In the genomic region with DNA sequence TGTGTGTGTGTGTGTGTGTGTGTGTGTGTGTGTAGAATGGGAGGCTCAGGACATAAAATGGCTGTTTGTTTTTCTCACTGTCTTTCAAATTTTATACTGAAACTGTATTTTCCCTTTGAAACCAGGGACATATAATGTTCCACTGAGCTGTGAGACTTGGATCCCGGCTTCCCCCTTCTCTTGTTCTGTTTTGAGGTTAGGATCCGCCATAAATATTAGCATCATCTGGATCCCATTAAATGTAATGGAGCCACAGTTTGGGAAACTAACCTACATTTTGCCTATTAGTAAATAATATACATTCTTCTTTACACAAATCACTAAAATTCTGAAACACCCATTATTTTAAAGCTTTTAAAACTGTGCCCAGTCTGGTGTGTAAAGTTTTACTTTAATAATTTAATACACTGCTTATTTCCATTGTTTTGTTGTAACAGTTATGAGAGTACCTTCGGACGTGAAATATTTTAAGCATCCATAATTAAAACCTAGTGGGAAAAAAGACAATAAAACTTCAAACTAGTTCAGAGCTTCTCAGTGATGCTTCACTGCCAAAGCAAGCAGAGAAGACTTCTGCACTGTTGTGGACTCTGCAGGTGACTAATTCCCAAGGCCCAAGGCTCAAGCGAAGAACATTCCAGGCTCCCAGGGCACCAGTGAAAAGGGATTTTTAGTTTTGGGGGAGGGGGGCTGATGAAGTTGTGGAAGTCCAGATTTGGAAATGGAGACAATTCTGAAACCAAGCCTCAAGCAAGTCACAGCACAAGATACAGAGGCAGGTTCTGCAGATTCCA, we compare ENCODE assay signal across 28 mouse cellular contexts.
DNase-seq lines count a peak whose midpoint lies in the region; ATAC-seq and TF ChIP-seq lines count a peak whose summit lies in the region.
"Had no signal": no experiment of that assay in that cellular context is flagged by ENCODE, and none has a peak within 500 bp of the region (broad histone marks: within the 10 kb centered on the region; RNA-seq: fewer than 3 reads in every experiment).

No protein-coding gene starts in this region.

- no peaks in the 10 kb centered on the region for H3K36me3 ChIP-seq in kidney, postnatal 0 days (ENCODE audit: insufficient read depth, low read length)
- H3K36me3 ChIP-seq in kidney, adult 2 months (ENCODE audit: control insufficient read depth, insufficient read depth, low read length), result no peaks in the 10 kb centered on the region
- no peaks in the 10 kb centered on the region for H3K36me3 ChIP-seq in embryonic facial prominence, embryonic 14.5 days (ENCODE audit: control insufficient read depth, insufficient read depth, low read length)
- H3K36me3 ChIP-seq in limb, embryonic 11.5 days (ENCODE audit: control insufficient read depth, insufficient read depth, low read length), result no peaks in the 10 kb centered on the region
- H3K36me3 ChIP-seq: forebrain, embryonic 12.5 days; G1E; heart, embryonic 15.5 days; hindbrain, embryonic 15.5 days; intestine, embryonic 15.5 days; kidney, embryonic 15.5 days; liver, embryonic 13.5 days; midbrain, embryonic 15.5 days; neural tube, embryonic 13.5 days had no signal

- H3K27ac ChIP-seq in kidney, postnatal 0 days, result no peak overlapping the region
- H3K27ac ChIP-seq in kidney, adult 2 months (ENCODE audit: insufficient read depth, low read depth, low read length), result no peak overlapping the region
- peak overlapping the region; percentile 44 for H3K27ac ChIP-seq in embryonic facial prominence, embryonic 14.5 days (replicated peaks; ENCODE audit: low read depth, low read length)
- no peak overlapping the region; the same call in 1 of the 2 replicates for H3K27ac ChIP-seq in limb, embryonic 11.5 days (replicated peaks; ENCODE audit: low read depth, low read length)
- H3K27ac ChIP-seq: forebrain, embryonic 12.5 days; gastrocnemius, adult 2 months; heart, embryonic 15.5 days; hindbrain, embryonic 15.5 days; intestine, embryonic 15.5 days; kidney, embryonic 15.5 days; liver, embryonic 13.5 days; midbrain, embryonic 15.5 days; neural tube, embryonic 13.5 days had no signal

- no peak for TF ChIP-seq CTCF in kidney, postnatal 0 days (IDR thresholded peaks at IDR 0.05; ENCODE audit: low read depth)
- no peak for TF ChIP-seq CTCF in kidney, adult 2 months (conservative IDR thresholded peaks at IDR 0.05; ENCODE audit: insufficient read depth, insufficient read length, low read depth, low read length)

- no peak for TF ChIP-seq POLR2A in kidney, adult 2 months (IDR thresholded peaks at IDR 0.05; ENCODE audit: low read depth, low read length)

- H3K4me2 ChIP-seq in kidney, postnatal 0 days (ENCODE audit: low read length), result no peak overlapping the region
- H3K4me2 ChIP-seq in embryonic facial prominence, embryonic 14.5 days (ENCODE audit: low read depth, low read length), result no peak overlapping the region
- H3K4me2 ChIP-seq in limb, embryonic 11.5 days (ENCODE audit: low read depth, severe bottlenecking), result no peak overlapping the region
- H3K4me2 ChIP-seq: forebrain, embryonic 12.5 days; heart, embryonic 15.5 days; hindbrain, embryonic 15.5 days; intestine, embryonic 15.5 days; kidney, embryonic 15.5 days; liver, embryonic 13.5 days; lung, embryonic 14.5 days; midbrain, embryonic 15.5 days; neural tube, embryonic 13.5 days had no signal

- no peaks in the 10 kb centered on the region for H3K4me1 ChIP-seq in kidney, postnatal 0 days (replicated peaks; ENCODE audit: insufficient read depth, low read length)
- no peaks in the 10 kb centered on the region for H3K4me1 ChIP-seq in kidney, adult 2 months (ENCODE audit: control insufficient read depth, insufficient read depth, low read length)
- H3K4me1 ChIP-seq in embryonic facial prominence, embryonic 14.5 days (ENCODE audit: control insufficient read depth, insufficient read depth, low read length), result peaks cover 11% of the 10 kb centered on the region
- H3K4me1 ChIP-seq in limb, embryonic 11.5 days (ENCODE audit: control insufficient read depth, insufficient read depth, low read length), result peaks cover 2% of the 10 kb centered on the region; the same call in 1 of the 2 replicates
- H3K4me1 ChIP-seq: forebrain, embryonic 12.5 days; heart, embryonic 15.5 days; hindbrain, embryonic 15.5 days; intestine, embryonic 15.5 days; kidney, embryonic 15.5 days; liver, embryonic 13.5 days; midbrain, embryonic 15.5 days; neural tube, embryonic 13.5 days had no signal

- H3K4me3 ChIP-seq in kidney, postnatal 0 days (replicated peaks; ENCODE audit: low read depth, low read length), result no peak overlapping the region
- no peak overlapping the region for H3K4me3 ChIP-seq in kidney, adult 2 months (ENCODE audit: insufficient read depth, low read depth, low read length)
- H3K4me3 ChIP-seq in embryonic facial prominence, embryonic 14.5 days (ENCODE audit: low read depth, low read length), result no peak overlapping the region
- H3K4me3 ChIP-seq in limb, embryonic 11.5 days (ENCODE audit: low read depth, low read length), result no peak overlapping the region
- H3K4me3 ChIP-seq: forebrain, embryonic 12.5 days; gastrocnemius, adult 2 months; heart, embryonic 15.5 days; hindbrain, embryonic 15.5 days; intestine, embryonic 15.5 days; kidney, embryonic 15.5 days; liver, embryonic 13.5 days; midbrain, embryonic 15.5 days; neural tube, embryonic 13.5 days had no signal

- WGBS in kidney, postnatal 0 days, result 64% methylated on average over 5 of the region's 5 CpGs
- 73% methylated on average over 5 of the region's 5 CpGs for WGBS in kidney, adult 2 months
- WGBS in embryonic facial prominence, embryonic 14.5 days, result 36% methylated on average over 5 of the region's 5 CpGs
- WGBS in limb, embryonic 11.5 days, result 30% methylated on average over 5 of the region's 5 CpGs

- ATAC-seq in kidney, postnatal 0 days (replicated peaks; ENCODE audit: low FRiP score, low read depth), result no peak
- ATAC-seq in embryonic facial prominence, embryonic 14.5 days (ENCODE audit: low read depth), result no peak
- ATAC-seq in limb, embryonic 11.5 days (ENCODE audit: insufficient number of reproducible peaks, low FRiP score, low TSS enrichment, low read depth), result no peak
- ATAC-seq: activated CD4-positive, CD25-positive, alpha-beta regulatory T cell, adult 4 months; intestine, embryonic 15.5 days; midbrain, embryonic 15.5 days had no signal

- no peaks in the 10 kb centered on the region for H3K9me3 ChIP-seq in kidney, postnatal 0 days (replicated peaks; ENCODE audit: low read length)
- H3K9me3 ChIP-seq in embryonic facial prominence, embryonic 14.5 days (ENCODE audit: control insufficient read depth, low read length), result no peaks in the 10 kb centered on the region
- no peaks in the 10 kb centered on the region for H3K9me3 ChIP-seq in limb, embryonic 11.5 days (ENCODE audit: control insufficient read depth, low read length)
- H3K9me3 ChIP-seq: forebrain, embryonic 12.5 days; heart, embryonic 15.5 days; hindbrain, embryonic 15.5 days; intestine, embryonic 15.5 days; kidney, embryonic 15.5 days; liver, embryonic 13.5 days; midbrain, embryonic 15.5 days; neural tube, embryonic 13.5 days had no signal

- no peaks in the 10 kb centered on the region for H3K27me3 ChIP-seq in kidney, postnatal 0 days (ENCODE audit: insufficient read depth, low read length)
- no peaks in the 10 kb centered on the region for H3K27me3 ChIP-seq in kidney, adult 2 months (replicated peaks; ENCODE audit: control insufficient read depth, insufficient read depth, low read length)
- H3K27me3 ChIP-seq in embryonic facial prominence, embryonic 14.5 days (replicated peaks; ENCODE audit: control insufficient read depth, insufficient read depth, low read length), result no peaks in the 10 kb centered on the region
- H3K27me3 ChIP-seq in limb, embryonic 11.5 days (ENCODE audit: control insufficient read depth, insufficient read depth, low read length), result no peaks in the 10 kb centered on the region
- H3K27me3 ChIP-seq: CH12.LX; forebrain, embryonic 12.5 days; heart, embryonic 15.5 days; hindbrain, embryonic 15.5 days; intestine, embryonic 15.5 days; kidney, embryonic 15.5 days; liver, embryonic 13.5 days; midbrain, embryonic 15.5 days; neural tube, embryonic 13.5 days had no signal

- peak; percentile 30 for DNase-seq in kidney, postnatal 0 days (ENCODE audit: low spot score)
- DNase-seq in kidney, adult 2 months, result no peak
- peak; percentile 50 for DNase-seq in embryonic facial prominence, embryonic 14.5 days (ENCODE audit: low spot score)
- DNase-seq in limb, embryonic 11.5 days (ENCODE audit: low spot score), result peak; percentile 25
- no peak for DNase-seq in urinary bladder, postnatal 25 days (ENCODE audit: low spot score)
- no peak for DNase-seq in ovary, adult 18-20 months (ENCODE audit: low spot score)
- no peak for DNase-seq in gastrocnemius, postnatal 4 days (ENCODE audit: low spot score in 2 of 2)
- DNase-seq: adrenal gland, adult 8-10 months; B cell, adult 2 months; cerebellum, adult 2 months; cerebellum, postnatal 36 days; gastrocnemius, adult 2 months; heart, postnatal 36 days; layer of hippocampus, adult 9-11 months; liver, embryonic 13.5 days; lung, embryonic 14.5 days; lung, postnatal 4 days; thymus, postnatal 4 days had no signal

- H3K9ac ChIP-seq in kidney, postnatal 0 days (ENCODE audit: low read depth, low read length), result no peak overlapping the region
- H3K9ac ChIP-seq in embryonic facial prominence, embryonic 14.5 days (ENCODE audit: low read depth, low read length), result no peak overlapping the region
- H3K9ac ChIP-seq in limb, embryonic 11.5 days (ENCODE audit: low read length), result no peak overlapping the region
- H3K9ac ChIP-seq: forebrain, embryonic 12.5 days; heart, embryonic 15.5 days; hindbrain, embryonic 15.5 days; intestine, embryonic 15.5 days; kidney, embryonic 15.5 days; liver, embryonic 13.5 days; lung, embryonic 14.5 days; midbrain, embryonic 15.5 days; neural tube, embryonic 13.5 days had no signal

Comparison
In these comparisons a context has a peak if more than half of its experiments do, and no peak if none do; other contexts are left out.
1. DNase-seq: peak in kidney, postnatal 0 days (single experiment), embryonic facial prominence, embryonic 14.5 days (single experiment) and limb, embryonic 11.5 days (single experiment); none in kidney, adult 2 months (single experiment), urinary bladder, postnatal 25 days (single experiment), ovary, adult 18-20 months (single experiment) and gastrocnemius, postnatal 4 days (0 of 2).